Mouse (Mus musculus): ENCODE measurements around the gene H2al1j. TPM values are rescaled to one million over a fixed set of nuclear protein-coding genes. Genes with fewer than 3 reads are reported as not detected.

The H2al1j gene
- polyA plus RNA-seq (2017; shearing (Covaris generic)): not detected

GRCm38 (mm10) chrX:11327522-11327921 lies at the start of gene H2al1j:
TSS of gene H2al1j (plus strand) at chrX:11327822.

GRCm38 (mm10) chrX:11298957-11299356 lies 28.7 kb upstream of the H2al1j start, which contains the start of gene H2al1a:
TSS of gene H2al1a (plus strand) at chrX:11299257.

GRCm38 (mm10) chrX:11302132-11302531 lies 25.5 kb upstream of the H2al1j start, which contains the start of gene H2al1b:
TSS of gene H2al1b (plus strand) at chrX:11302432.

GRCm38 (mm10) chrX:11305355-11305754 lies 22.3 kb upstream of the H2al1j start, which contains the start of gene H2al1c:
TSS of gene H2al1c (plus strand) at chrX:11305655.

GRCm38 (mm10) chrX:11308524-11308923 lies 19.1 kb upstream of the H2al1j start, which contains the start of gene H2al1d:
TSS of gene H2al1d (plus strand) at chrX:11308824.

GRCm38 (mm10) chrX:11311634-11312033 lies 16.0 kb upstream of the H2al1j start, which contains the start of gene H2al1e:
TSS of gene H2al1e (plus strand) at chrX:11311934.

GRCm38 (mm10) chrX:11314858-11315257 lies 12.8 kb upstream of the H2al1j start, which contains the start of gene H2al1f:
TSS of gene H2al1f (plus strand) at chrX:11315158.

GRCm38 (mm10) chrX:11317956-11318355 lies 9.7 kb upstream of the H2al1j start, which contains the start of gene H2al1g:
TSS of gene H2al1g (plus strand) at chrX:11318256.

GRCm38 (mm10) chrX:11321192-11321591 lies 6.4 kb upstream of the H2al1j start, which contains the start of gene H2al1h:
TSS of gene H2al1h (plus strand) at chrX:11321492.

GRCm38 (mm10) chrX:11324359-11324758 lies 3.3 kb upstream of the H2al1j start, which contains the start of gene H2al1i:
TSS of gene H2al1i (plus strand) at chrX:11324659.

Other genes with a start within 250 kb of the H2al1j start
- not detected for gene H2al1a, start 28.6 kb upstream of the H2al1j start, polyA plus RNA-seq (2017; shearing (Covaris generic))
- gene H2al1b, start 25.4 kb upstream of the H2al1j start, polyA plus RNA-seq (2017; shearing (Covaris generic)): not detected
- gene H2al1c, start 22.2 kb upstream of the H2al1j start, polyA plus RNA-seq (2017; shearing (Covaris generic)): not detected
- gene H2al1d, start 19.0 kb upstream of the H2al1j start, polyA plus RNA-seq (2017; shearing (Covaris generic)): not detected
- gene H2al1e, start 15.9 kb upstream of the H2al1j start, polyA plus RNA-seq (2017; shearing (Covaris generic)): 0.60 TPM
- gene H2al1f, start 12.7 kb upstream of the H2al1j start, polyA plus RNA-seq (2017; shearing (Covaris generic)): not detected
- not detected for gene H2al1g, start 9.6 kb upstream of the H2al1j start, polyA plus RNA-seq (2017; shearing (Covaris generic))
- not detected for gene H2al1h, start 6.3 kb upstream of the H2al1j start, polyA plus RNA-seq (2017; shearing (Covaris generic))
- gene H2al1i, start 3.2 kb upstream of the H2al1j start, polyA plus RNA-seq (2017; shearing (Covaris generic)): not detected

Measured in activated CD4-positive, CD25-positive, alpha-beta regulatory T cell, adult 9 weeks (primary cell).